Mouse (Mus musculus): ENCODE data around the gene Ppp1r1a.

GRCm38 (mm10) chr15:103514914-103515313 is 22.9 kb downstream of the Ppp1r1a start:
- TF ChIP-seq CTCF (conservative IDR thresholded peaks at IDR 0.05; ENCODE audit: low read length) (no peak), POU5F1 (IDR thresholded peaks at IDR 0.05; ENCODE audit: borderline replicate concordance, low read length) (no peak), NANOG (IDR thresholded peaks at IDR 0.05; ENCODE audit: borderline replicate concordance, low read length) (no peak)
